In genomic region chr2:130296134-130296745, GRCm38 (mm10) we compare ENCODE assay signal across 8 mouse cellular contexts. TPM values are rescaled to one million over a fixed set of nuclear protein-coding genes. Genes with fewer than 3 reads are reported as not detected.
A peak's percentile ranks its signal among the peaks of the same experiment; 100 is the strongest.
DNase-seq lines count a peak whose midpoint lies in the region; ATAC-seq and TF ChIP-seq lines count a peak whose summit lies in the region.

No protein-coding gene starts in this region.

- TF ChIP-seq POLR2A in CH12.LX (IDR thresholded peaks at IDR 0.05; ENCODE audit: low read depth, low read length), result no peak

- no peak for TF ChIP-seq RAD21 in CH12.LX (IDR thresholded peaks at IDR 0.05; ENCODE audit: low read depth, low read length)

- H3K4me2 ChIP-seq in CH12.LX (ENCODE audit: insufficient read depth, low read depth, poor library complexity, severe bottlenecking), result peak overlapping the region; percentile 67
- H3K4me2 ChIP-seq in heart, embryonic 15.5 days, result peak overlapping the region; percentile 83
- H3K4me2 ChIP-seq in liver, postnatal 0 days (ENCODE audit: low read depth, low read length), result peak overlapping the region; percentile 76; the same call in 1 of the 2 replicates

- TF ChIP-seq CTCF in CH12.LX (conservative IDR thresholded peaks at IDR 0.05 in 1 of 2, IDR thresholded peaks at IDR 0.05 in 1 of 2; ENCODE audit: low read depth in 2 of 2, low read length in 2 of 2), result no peak
- TF ChIP-seq CTCF in liver, postnatal 0 days (IDR thresholded peaks at IDR 0.05; ENCODE audit: low read depth), result no peak

- peaks cover 37% of the 10 kb centered on the region for H3K27me3 ChIP-seq in CH12.LX (replicated peaks)
- peaks cover 54% of the 10 kb centered on the region for H3K27me3 ChIP-seq in heart, embryonic 15.5 days
- peaks cover 64% of the 10 kb centered on the region for H3K27me3 ChIP-seq in liver, postnatal 0 days (ENCODE audit: insufficient read depth, low read length)

- no peak for TF ChIP-seq EP300 in CH12.LX (IDR thresholded peaks at IDR 0.05; ENCODE audit: low read length)
- no peak for TF ChIP-seq EP300 in liver, postnatal 0 days (IDR thresholded peaks at IDR 0.05; ENCODE audit: low read depth)

- dilution Hi-C loops in CH12.LX (cut with MboI; ENCODE audit: extremely low pct_ligation_motif_present, extremely low pct_unique_long_range_greater_than_20kb, low sequenced_read_pairs), result no loop called here

- H3K4me3 ChIP-seq in CH12.LX (replicated peaks in 1 of 3; ENCODE audit: low read depth in 2 of 3, low read length in 2 of 3, poor library complexity in 1 of 3), result peak overlapping the region in 2 of 3 experiments; percentile 35 to 64
- peak overlapping the region; percentile 76 for H3K4me3 ChIP-seq in heart, embryonic 15.5 days
- peak overlapping the region; percentile 56 for H3K4me3 ChIP-seq in liver, postnatal 0 days (ENCODE audit: low read depth, low read length)

- H3K27ac ChIP-seq in CH12.LX (ENCODE audit: insufficient read depth, low read depth), result no peak overlapping the region
- H3K27ac ChIP-seq in heart, embryonic 15.5 days, result no peak overlapping the region
- no peak overlapping the region for H3K27ac ChIP-seq in liver, postnatal 0 days (ENCODE audit: low read depth)

- in situ Hi-C loops in CH12.LX (cut with MboI; ENCODE audit: low pct_ligation_motif_present, low pct_unique_long_range_greater_than_20kb, low sequenced_read_pairs), result loop anchor here (10.0 to 25.0 kb wide), 2 partner anchors 69 to 266 kb away; partner anchors contain the start of gene Mrps26

- H3K9me3 ChIP-seq in CH12.LX (replicated peaks; ENCODE audit: low read length), result no peaks in the 10 kb centered on the region
- no peaks in the 10 kb centered on the region for H3K9me3 ChIP-seq in heart, embryonic 15.5 days (replicated peaks)
- no peaks in the 10 kb centered on the region for H3K9me3 ChIP-seq in liver, postnatal 0 days (ENCODE audit: low read length)

- peaks cover 15 to 35% of the 10 kb centered on the region in 2 experiments for H3K4me1 ChIP-seq in CH12.LX (ENCODE audit: control insufficient read depth in 1 of 2, insufficient read depth in 2 of 2)
- peaks cover 17% of the 10 kb centered on the region for H3K4me1 ChIP-seq in heart, embryonic 15.5 days (replicated peaks)
- H3K4me1 ChIP-seq in liver, postnatal 0 days (ENCODE audit: insufficient read depth), result peaks cover 2% of the 10 kb centered on the region; the same call in 1 of the 2 replicates

- no peak overlapping the region for H3K9ac ChIP-seq in CH12.LX (ENCODE audit: insufficient read depth, low read depth)
- H3K9ac ChIP-seq in heart, embryonic 15.5 days, result peak overlapping the region; percentile 68; the same call in 1 of the 2 replicates
- no peak overlapping the region for H3K9ac ChIP-seq in liver, postnatal 0 days (replicated peaks)

- DNase-seq in embryo, embryonic 10.5 days (ENCODE audit: low spot score), result peak; percentile 52
- no peak for DNase-seq in embryo, embryonic 9.5 days (ENCODE audit: extremely low spot score)
- no peak for DNase-seq in CH12.LX (ENCODE audit: extremely low read depth)
- DNase-seq in liver, postnatal 0 days, result no peak
- DNase-seq in ovary, postnatal 10 days (ENCODE audit: low spot score), result no peak
- DNase-seq in testis, postnatal 14 days (ENCODE audit: low spot score), result no peak
- no peak for DNase-seq in left cerebral cortex, adult 18-20 months (ENCODE audit: low spot score in 2 of 2)

- H3K36me3 ChIP-seq in CH12.LX (replicated peaks in 1 of 2; ENCODE audit: control insufficient read depth in 1 of 2, insufficient read depth in 1 of 2, low read length in 1 of 2), result peaks cover 2 to 8% of the 10 kb centered on the region in 2 experiments
- no peaks in the 10 kb centered on the region for H3K36me3 ChIP-seq in heart, embryonic 15.5 days
- H3K36me3 ChIP-seq in liver, postnatal 0 days (replicated peaks; ENCODE audit: insufficient read depth, low read length), result no peaks in the 10 kb centered on the region

- 6% methylated on average over 20 of the region's 20 CpGs for WGBS in heart, embryonic 15.5 days
- WGBS in liver, postnatal 0 days (ENCODE audit: insufficient replicate concordance), result 6% methylated on average over 20 of the region's 20 CpGs

- no peak for ATAC-seq in heart, embryonic 15.5 days (replicated peaks; ENCODE audit: insufficient number of reproducible peaks, insufficient read depth, low FRiP score, low read depth)
- no peak for ATAC-seq in liver, postnatal 0 days

- H3K79me2 ChIP-seq in CH12.LX (replicated peaks; ENCODE audit: control insufficient read depth, extremely low read depth, insufficient read depth, poor library complexity, severe bottlenecking), result no peaks in the 10 kb centered on the region

TF ChIP-seq in CH12.LX, 34 proteins besides CTCF, POLR2A, EP300 and RAD21:
- TF ChIP-seq ELF1 (IDR thresholded peaks at IDR 0.05; ENCODE audit: low read depth, low read length), result no peak
- TF ChIP-seq IRF4 (IDR thresholded peaks at IDR 0.05; ENCODE audit: low read depth, low read length), result no peak
- no peak for TF ChIP-seq MYC (IDR thresholded peaks at IDR 0.05; ENCODE audit: low read depth, low read length)
- TF ChIP-seq SMC3 (IDR thresholded peaks at IDR 0.05; ENCODE audit: low read depth, low read length), result no peak
- TF ChIP-seq BHLHE40 (IDR thresholded peaks at IDR 0.05; ENCODE audit: low read depth, low read length), result no peak
- TF ChIP-seq ZC3H11A (IDR thresholded peaks at IDR 0.05; ENCODE audit: low read depth, low read length), result no peak
- no peak for TF ChIP-seq JUN (IDR thresholded peaks at IDR 0.05; ENCODE audit: insufficient read depth, low read depth, low read length)
- no peak for TF ChIP-seq USF2 (conservative IDR thresholded peaks at IDR 0.05; ENCODE audit: low read depth, low read length)
- no peak for TF ChIP-seq ETS1 (conservative IDR thresholded peaks at IDR 0.05; ENCODE audit: low read depth, low read length)
- TF ChIP-seq RCOR1 (conservative IDR thresholded peaks at IDR 0.05; ENCODE audit: low read depth, low read length), result no peak
- no peak for TF ChIP-seq ZNF384 (IDR thresholded peaks at IDR 0.05; ENCODE audit: low read depth, low read length)
- no peak for TF ChIP-seq TBP (conservative IDR thresholded peaks at IDR 0.05; ENCODE audit: low read depth, low read length)
- no peak for TF ChIP-seq ZKSCAN1 (IDR thresholded peaks at IDR 0.05; ENCODE audit: borderline replicate concordance, low read depth, low read length)
- no peak for TF ChIP-seq HCFC1 (IDR thresholded peaks at IDR 0.05; ENCODE audit: low read depth, low read length)
- TF ChIP-seq POLR2AphosphoS2 (IDR thresholded peaks at IDR 0.05; ENCODE audit: low read depth, low read length), result no peak

RNA-seq across cellular contexts. Expression of gene Ebf4, which starts 1.3 kb away (rescaled TPM):
- total RNA-seq in CH12.LX (2012; rRNA removed) (0.13 TPM in 1 of 2 replicates, not detected in the other), CH12.LX (2014; rRNA removed) (not detected in 2 replicates)
- 0.10 TPM in 1 of 2 replicates, not detected in the other for polyA plus RNA-seq in CH12.LX (2012; ENCODE audit: insufficient read length, low read depth)
- polyA plus RNA-seq in heart, embryonic 15.5 days (2015; fragmentation: Nextera tagmentation; extraction: Ambion mirVana), result 0.58 and 1.2 TPM in 2 replicates
- polyA plus RNA-seq in liver, postnatal 0 days (2015; fragmentation: Nextera tagmentation; extraction: Ambion mirVana), result 0.08 and 0.11 TPM in 2 replicates
- total RNA-seq in left cerebral cortex, adult 18-20 months (2021), result 1 to 10 TPM; 7.4 to 8.2 TPM

RNA-seq across cellular contexts. Expression of gene Idh3b, which starts 11.9 kb away (rescaled TPM):
- total RNA-seq in CH12.LX (2012; rRNA removed), result 134 TPM in 2 replicates
- 160 and 179 TPM in 2 replicates for total RNA-seq in CH12.LX (2014; rRNA removed)
- 220 and 315 TPM in 2 replicates for polyA plus RNA-seq in CH12.LX (2012; ENCODE audit: insufficient read length, low read depth)
- polyA plus RNA-seq in heart, embryonic 15.5 days (2015; fragmentation: Nextera tagmentation; extraction: Ambion mirVana), result 288 and 290 TPM in 2 replicates
- polyA plus RNA-seq in liver, postnatal 0 days (2015; fragmentation: Nextera tagmentation; extraction: Ambion mirVana), result 114 and 116 TPM in 2 replicates
- 100 to 1,000 TPM; 287 to 311 TPM for total RNA-seq in left cerebral cortex, adult 18-20 months (2021)

RNA-seq across cellular contexts. Expression of gene Nop56, which starts 22.0 kb away (rescaled TPM):
- 523 and 663 TPM in 2 replicates for total RNA-seq in CH12.LX (2012; rRNA removed)
- 725 and 772 TPM in 2 replicates for total RNA-seq in CH12.LX (2014; rRNA removed)
- 1,109 and 1,141 TPM in 2 replicates for polyA plus RNA-seq in CH12.LX (2012; ENCODE audit: insufficient read length, low read depth)
- 103 and 150 TPM in 2 replicates for polyA plus RNA-seq in heart, embryonic 15.5 days (2015; fragmentation: Nextera tagmentation; extraction: Ambion mirVana)
- 79.4 and 91.2 TPM in 2 replicates for polyA plus RNA-seq in liver, postnatal 0 days (2015; fragmentation: Nextera tagmentation; extraction: Ambion mirVana)
- 100 to 1,000 TPM; 114 to 135 TPM for total RNA-seq in left cerebral cortex, adult 18-20 months (2021)
